Mouse (Mus musculus) stomach, embryonic 16.5 days (tissue): ENCODE results near the gene Pygo1. TPM values are rescaled to one million over a fixed set of nuclear protein-coding genes. Genes with fewer than 3 reads are reported as not detected.

Source experiments
- ATAC-seq: fragments of 200-750 bp; cut with Nextera tagmentation; 2 replicates; pipeline ENCODE4 v1.8.0; 2017; ENCODE audit warnings: moderate number of reproducible peaks, moderate TSS enrichment; ENCODE audit not compliant: insufficient read depth, low FRiP score
- H3K27ac ChIP-seq: fragments of 300-500 bp; sonication (generic); 2 replicates; pipeline ENCODE4 v1.5.1; 2014; ENCODE audit warnings: low read length
- H3K27me3 ChIP-seq: fragments of 300-500 bp; sonication (generic); 2 replicates; pipeline ENCODE4 v1.6.1; 2014; ENCODE audit warnings: low read length, control low read depth, mixed read lengths; ENCODE audit not compliant: control insufficient read depth, insufficient read depth
- H3K36me3 ChIP-seq: fragments of 300-500 bp; sonication (generic); 2 replicates; pipeline ENCODE4 v1.6.1; 2014; ENCODE audit warnings: low read length; ENCODE audit not compliant: control insufficient read depth, insufficient read depth
- H3K4me1 ChIP-seq: fragments of 300-500 bp; sonication (generic); 2 replicates; pipeline ENCODE4 v1.6.1; 2014; ENCODE audit warnings: low read length, control low read depth, mixed read lengths; ENCODE audit not compliant: control insufficient read depth, insufficient read depth
- H3K4me2 ChIP-seq: fragments of 300-500 bp; sonication (generic); 2 replicates; pipeline ENCODE4 v1.6.1; 2014; ENCODE audit warnings: low read depth, low read length, mixed read lengths
- H3K4me3 ChIP-seq: fragments of 300-500 bp; sonication (generic); replicated peaks from 2 replicates; pipeline ENCODE4 v1.5.1; 2014; ENCODE audit warnings: mild to moderate bottlenecking, low read length
- H3K9ac ChIP-seq: fragments of 300-500 bp; sonication (generic); 2 replicates; pipeline ENCODE4 v1.6.1; 2014; ENCODE audit warnings: low read length
- H3K9me3 ChIP-seq: fragments of 300-500 bp; sonication (generic); replicated peaks from 2 replicates; pipeline ENCODE4 v1.6.1; 2016; ENCODE audit warnings: low read length, control low read depth; ENCODE audit not compliant: control insufficient read depth
- WGBS: fragments of 180-500 bp; shearing (Covaris S2); extraction: QIAGEN DNeasy Blood & Tissue Kit; methylation state at CpG from one replicate; pipeline ENCODE4 v1.1.7; 2014; 5-methylcytosine and 5-hydroxymethylcytosine counted together
- polyA plus RNA-seq: library from polyadenylated mRNA; unstranded; fragments of >200 nt; fragmentation: Nextera tagmentation; extraction: Ambion mirVana; gene quantifications from 2 replicates; pipeline ENCODE4 v1.2.1, GENCODE M21; 2015

Gene Pygo1
- polyA plus RNA-seq, 1 experiment from 2014 or later = 2.8 TPM

- WGBS = 68% methylated on average over 1 of the region's 1 CpGs
- H3K9me3 ChIP-seq = no peaks in the 10 kb centered on the region
- H3K4me2 ChIP-seq = no peak overlapping the region
- H3K27me3 ChIP-seq = no peaks in the 10 kb centered on the region
- H3K27ac ChIP-seq = no peak overlapping the region
- H3K4me1 ChIP-seq = no peaks in the 10 kb centered on the region
- no peaks in the 10 kb centered on the region for H3K36me3 ChIP-seq
- no peak overlapping the region for H3K9ac ChIP-seq
- no peak for ATAC-seq
- no peak overlapping the region for H3K4me3 ChIP-seq
Observed at GRCm38 (mm10) chr9:72889777-72890176, 35.7 kb upstream of the Pygo1 start.

DNA sequence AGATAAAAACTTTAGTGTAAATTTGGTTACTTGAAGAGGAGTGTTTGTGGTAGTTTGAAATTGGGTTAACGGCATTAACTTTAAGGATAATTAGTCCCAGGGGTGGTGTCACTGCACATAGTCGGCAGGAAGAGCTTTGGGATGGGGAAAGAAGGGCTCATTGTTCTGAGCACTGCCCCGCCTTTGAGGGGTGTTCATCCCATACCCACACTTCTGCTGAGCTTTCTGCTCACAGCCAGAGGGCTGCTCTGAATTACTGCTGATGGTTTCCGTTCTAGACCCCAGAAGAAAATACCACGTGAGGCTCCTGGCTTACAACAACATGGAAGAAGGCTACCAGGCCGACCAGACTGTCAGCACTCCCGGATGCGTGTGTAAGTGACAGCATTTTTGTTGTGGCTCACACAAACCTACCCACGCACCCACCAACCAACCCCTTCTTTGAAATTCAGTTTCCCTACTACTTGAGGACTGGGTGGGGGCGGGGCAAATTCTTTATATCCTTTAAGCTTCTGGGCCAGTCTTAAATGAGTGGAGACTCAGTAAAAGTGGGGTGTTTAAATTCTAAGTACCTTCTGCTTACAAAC, 34.9 kb upstream of the Pygo1 start:
- Histone ChIP-seq H3K9ac (no peak overlapping the region), H3K27me3 (no peaks in the 10 kb centered on the region), H3K4me1 (no peaks in the 10 kb centered on the region), H3K27ac (no peak overlapping the region), H3K4me2 (no peak overlapping the region), H3K4me3 (no peak overlapping the region), H3K36me3 (no peaks in the 10 kb centered on the region), H3K9me3 (no peaks in the 10 kb centered on the region)
- 77% methylated on average over 10 of the region's 10 CpGs for WGBS
- ATAC-seq = no peak

GRCm38 (mm10) chr9:72892761-72893160, 32.7 kb upstream of the Pygo1 start:
- Histone ChIP-seq H3K27me3 (no peaks in the 10 kb centered on the region), H3K4me3 (no peak overlapping the region), H3K36me3 (no peaks in the 10 kb centered on the region), H3K9me3 (no peaks in the 10 kb centered on the region), H3K9ac (no peak overlapping the region), H3K4me2 (no peak overlapping the region), H3K27ac (no peak overlapping the region), H3K4me1 (no peaks in the 10 kb centered on the region)
- no peak for ATAC-seq
- 87% methylated on average over 5 of the region's 5 CpGs for WGBS

- Histone ChIP-seq H3K4me1 (no peaks in the 10 kb centered on the region), H3K27ac (no peak overlapping the region)
- 94% methylated on average over 6 of the region's 6 CpGs for WGBS
Observed at GRCm38 (mm10) chr9:72894796-72895352, 30.6 kb upstream of the Pygo1 start.

GRCm38 (mm10) chr9:72902057-72902456, 23.4 kb upstream of the Pygo1 start:
- Histone ChIP-seq H3K4me2 (no peak overlapping the region), H3K4me1 (no peaks in the 10 kb centered on the region), H3K27ac (no peak overlapping the region), H3K27me3 (no peaks in the 10 kb centered on the region), H3K36me3 (no peaks in the 10 kb centered on the region), H3K4me3 (no peak overlapping the region), H3K9me3 (no peaks in the 10 kb centered on the region), H3K9ac (no peak overlapping the region)
- ATAC-seq = no peak
- WGBS = 77% methylated on average over 8 of the region's 8 CpGs

More at GRCm38 (mm10) chr9:72894796-72895352, 30.6 kb upstream of the Pygo1 start:
- no peaks in the 10 kb centered on the region for H3K9me3 ChIP-seq
- ATAC-seq = no peak
- H3K4me3 ChIP-seq = no peak overlapping the region
- H3K9ac ChIP-seq = no peak overlapping the region
- H3K36me3 ChIP-seq = no peaks in the 10 kb centered on the region
- H3K27me3 ChIP-seq = no peaks in the 10 kb centered on the region
- H3K4me2 ChIP-seq = no peak overlapping the region

- Histone ChIP-seq H3K4me1 (no peaks in the 10 kb centered on the region), H3K4me3 (no peak overlapping the region), H3K36me3 (no peaks in the 10 kb centered on the region), H3K9me3 (no peaks in the 10 kb centered on the region), H3K27ac (no peak overlapping the region), H3K4me2 (no peak overlapping the region), H3K27me3 (no peaks in the 10 kb centered on the region), H3K9ac (no peak overlapping the region)
- ATAC-seq = no peak
- WGBS = 88% methylated on average over 5 of the region's 5 CpGs
Observed at GRCm38 (mm10) chr9:72902611-72903010, 22.8 kb upstream of the Pygo1 start.

GRCm38 (mm10) chr9:72906693-72907103, 18.7 kb upstream of the Pygo1 start:
- no peak for ATAC-seq
- Histone ChIP-seq H3K9ac (no peak overlapping the region), H3K27ac (no peak overlapping the region), H3K9me3 (no peaks in the 10 kb centered on the region), H3K4me3 (no peak overlapping the region), H3K4me2 (no peak overlapping the region), H3K36me3 (no peaks in the 10 kb centered on the region), H3K27me3 (no peaks in the 10 kb centered on the region), H3K4me1 (no peaks in the 10 kb centered on the region)
- 70% methylated on average over 6 of the region's 6 CpGs for WGBS

GRCm38 (mm10) chr9:72911381-72911780, 14.1 kb upstream of the Pygo1 start:
- H3K9me3 ChIP-seq = no peaks in the 10 kb centered on the region
- 89% methylated on average over 2 of the region's 2 CpGs for WGBS
- ATAC-seq = no peak
- H3K4me1 ChIP-seq = no peaks in the 10 kb centered on the region
- no peak overlapping the region for H3K4me3 ChIP-seq
- H3K27ac ChIP-seq = no peak overlapping the region
- H3K36me3 ChIP-seq = no peaks in the 10 kb centered on the region
- no peak overlapping the region for H3K9ac ChIP-seq
- no peaks in the 10 kb centered on the region for H3K27me3 ChIP-seq
- no peak overlapping the region for H3K4me2 ChIP-seq

- peak overlapping the region; percentile 5; the same call in 1 of the 2 replicates for H3K4me3 ChIP-seq
- H3K9ac ChIP-seq = no peak overlapping the region
- no peaks in the 10 kb centered on the region for H3K27me3 ChIP-seq
- no peaks in the 10 kb centered on the region for H3K36me3 ChIP-seq
- H3K4me2 ChIP-seq = peak overlapping the region; percentile 40
- no peaks in the 10 kb centered on the region for H3K9me3 ChIP-seq
- WGBS = 44% methylated on average over 6 of the region's 6 CpGs
- H3K4me1 ChIP-seq = no peaks in the 10 kb centered on the region
- no peak for ATAC-seq
- H3K27ac ChIP-seq = no peak overlapping the region
Observed at GRCm38 (mm10) chr9:72913551-72913950, 11.9 kb upstream of the Pygo1 start.
